Mouse (Mus musculus) midbrain, embryonic 15.5 days (tissue): ENCODE measurements around the gene Alkbh7. TPM values are rescaled to one million over a fixed set of nuclear protein-coding genes. Genes with fewer than 3 reads are reported as not detected.

Source experiments
- ATAC-seq: fragments of 200-750 bp; cut with Nextera tagmentation; replicated peaks from 2 replicates; pipeline ENCODE4 v1.8.0; 2017; ENCODE audit warnings: moderate TSS enrichment
- H3K27ac ChIP-seq: fragments of 300-500 bp; sonication (generic); 2 replicates; pipeline ENCODE4 v1.5.1; 2015; ENCODE audit warnings: mild to moderate bottlenecking, inconsistent platforms
- H3K27me3 ChIP-seq: fragments of 300-500 bp; sonication (generic); replicated peaks from 2 replicates; pipeline ENCODE4 v1.6.1; 2015; ENCODE audit warnings: inconsistent platforms
- H3K36me3 ChIP-seq: fragments of 300-500 bp; sonication (generic); replicated peaks from 2 replicates; pipeline ENCODE4 v1.6.1; 2015; ENCODE audit warnings: inconsistent platforms
- H3K4me1 ChIP-seq: fragments of 300-500 bp; sonication (generic); 2 replicates; pipeline ENCODE4 v1.6.1; 2015; ENCODE audit warnings: inconsistent platforms
- H3K4me2 ChIP-seq: fragments of 300-500 bp; sonication (generic); 2 replicates; pipeline ENCODE4 v1.6.1; 2015; ENCODE audit warnings: inconsistent platforms, mild to moderate bottlenecking, moderate library complexity
- H3K4me3 ChIP-seq: fragments of 300-500 bp; sonication (generic); 2 replicates; pipeline ENCODE4 v1.5.1; 2015; ENCODE audit warnings: mild to moderate bottlenecking, inconsistent platforms
- H3K9ac ChIP-seq: fragments of 300-500 bp; sonication (generic); 2 replicates; pipeline ENCODE4 v1.6.1; 2015; ENCODE audit warnings: mild to moderate bottlenecking, inconsistent platforms
- H3K9me3 ChIP-seq: fragments of 300-500 bp; sonication (generic); 2 replicates; pipeline ENCODE4 v1.6.1; 2016; ENCODE audit warnings: inconsistent platforms
- WGBS: fragments of 180-500 bp; shearing (Covaris S2); methylation state at CpG from one replicate; pipeline ENCODE4 v1.1.7; 2015; ENCODE audit warnings: mixed read lengths; 5-methylcytosine and 5-hydroxymethylcytosine counted together
- polyA plus RNA-seq: library from polyadenylated mRNA; unstranded; fragments of >200 nt; fragmentation: Nextera tagmentation; extraction: Ambion mirVana; gene quantifications from 2 replicates; pipeline ENCODE4 v1.2.1, GENCODE M21; 2015

Gene Alkbh7
- polyA plus RNA-seq, 1 experiment from 2014 or later, result 53.2 TPM

GRCm38 (mm10) chr17:56974708-56975240, 22.4 kb upstream of the Alkbh7 start:
- H3K9ac ChIP-seq, result no peak overlapping the region
- H3K36me3 ChIP-seq, result no peaks in the 10 kb centered on the region
- no peaks in the 10 kb centered on the region for H3K9me3 ChIP-seq
- no peak overlapping the region for H3K4me3 ChIP-seq
- no peaks in the 10 kb centered on the region for H3K27me3 ChIP-seq
- no peak overlapping the region for H3K27ac ChIP-seq
- H3K4me2 ChIP-seq, result no peak overlapping the region
- WGBS, result 83% methylated on average over 5 of the region's 5 CpGs
- H3K4me1 ChIP-seq, result no peaks in the 10 kb centered on the region
- no peak for ATAC-seq

- Histone ChIP-seq H3K4me2 (no peak overlapping the region), H3K4me3 (no peak overlapping the region), H3K36me3 (no peaks in the 10 kb centered on the region), H3K9me3 (no peaks in the 10 kb centered on the region), H3K27me3 (no peaks in the 10 kb centered on the region), H3K27ac (no peak overlapping the region), H3K9ac (no peak overlapping the region), H3K4me1 (no peaks in the 10 kb centered on the region)
- 76% methylated on average over 3 of the region's 3 CpGs for WGBS
- no peak for ATAC-seq
These were observed 21.7 kb upstream of the Alkbh7 start for GRCm38 (mm10) chr17:56975391-56975790.

GRCm38 (mm10) chr17:56976531-56977390, 20.4 kb upstream of the Alkbh7 start:
- no peaks in the 10 kb centered on the region for H3K27me3 ChIP-seq
- no peak overlapping the region for H3K9ac ChIP-seq
- WGBS, result 83% methylated on average over 8 of the region's 8 CpGs
- no peaks in the 10 kb centered on the region for H3K9me3 ChIP-seq
- no peak overlapping the region for H3K27ac ChIP-seq
- ATAC-seq, result no peak
- no peak overlapping the region for H3K4me3 ChIP-seq
- no peak overlapping the region for H3K4me2 ChIP-seq
- H3K36me3 ChIP-seq, result no peaks in the 10 kb centered on the region
- H3K4me1 ChIP-seq, result no peaks in the 10 kb centered on the region

GRCm38 (mm10) chr17:56979524-56979923, 17.6 kb upstream of the Alkbh7 start:
- H3K27me3 ChIP-seq, result no peaks in the 10 kb centered on the region
- no peak overlapping the region for H3K9ac ChIP-seq
- no peak overlapping the region for H3K27ac ChIP-seq
- ATAC-seq, result no peak
- no peaks in the 10 kb centered on the region for H3K9me3 ChIP-seq
- WGBS, result 53% methylated on average over 6 of the region's 8 CpGs
- no peaks in the 10 kb centered on the region for H3K36me3 ChIP-seq
- no peaks in the 10 kb centered on the region for H3K4me1 ChIP-seq
- H3K4me2 ChIP-seq, result no peak overlapping the region
- no peak overlapping the region for H3K4me3 ChIP-seq

GRCm38 (mm10) chr17:56981049-56981448, 16.1 kb upstream of the Alkbh7 start:
- no peaks in the 10 kb centered on the region for H3K36me3 ChIP-seq
- H3K4me1 ChIP-seq, result no peaks in the 10 kb centered on the region
- H3K9me3 ChIP-seq, result no peaks in the 10 kb centered on the region
- no peak overlapping the region for H3K4me2 ChIP-seq
- H3K27me3 ChIP-seq, result no peaks in the 10 kb centered on the region
- no peak overlapping the region for H3K9ac ChIP-seq
- no peak overlapping the region for H3K4me3 ChIP-seq
- no peak for ATAC-seq
- no peak overlapping the region for H3K27ac ChIP-seq
- WGBS, result 77% methylated on average over 7 of the region's 7 CpGs

GRCm38 (mm10) chr17:56982013-56982412, 15.1 kb upstream of the Alkbh7 start, which contains the start of gene Acer1:
TSS of gene Acer1 (minus strand) at chr17:56982126.
- no peaks in the 10 kb centered on the region for H3K27me3 ChIP-seq
- no peaks in the 10 kb centered on the region for H3K36me3 ChIP-seq
- H3K4me1 ChIP-seq, result no peaks in the 10 kb centered on the region
- no peaks in the 10 kb centered on the region for H3K9me3 ChIP-seq
- ATAC-seq, result no peak
- no peak within 1 kb of the TSS for H3K4me2 ChIP-seq
- 80% methylated on average over 5 of the region's 5 CpGs for WGBS
- no peak within 1 kb of the TSS for H3K4me3 ChIP-seq
- no peak within 1 kb of the TSS for H3K9ac ChIP-seq
- no peak within 1 kb of the TSS for H3K27ac ChIP-seq

- no peak for ATAC-seq
- Histone ChIP-seq H3K9me3 (no peaks in the 10 kb centered on the region), H3K9ac (no peak overlapping the region)
These were observed 12.3 kb upstream of the Alkbh7 start for GRCm38 (mm10) chr17:56984886-56985285.

GRCm38 (mm10) chr17:56985656-56986055, 11.5 kb upstream of the Alkbh7 start:
- Histone ChIP-seq H3K9me3 (no peaks in the 10 kb centered on the region), H3K9ac (no peak overlapping the region), H3K36me3 (no peaks in the 10 kb centered on the region), H3K4me2 (no peak overlapping the region), H3K4me1 (0 out of 2 replicates have a peak, but pooled peaks cover 4% of the 10 kb centered on the region), H3K27ac (no peak overlapping the region), H3K4me3 (no peak overlapping the region), H3K27me3 (no peaks in the 10 kb centered on the region)
- 81% methylated on average over 3 of the region's 3 CpGs for WGBS
- no peak for ATAC-seq

More at GRCm38 (mm10) chr17:56984886-56985285, 12.3 kb upstream of the Alkbh7 start:
- no peak overlapping the region for H3K27ac ChIP-seq
- 0 out of 2 replicates have a peak, but pooled peaks cover 4% of the 10 kb centered on the region for H3K4me1 ChIP-seq
- no peaks in the 10 kb centered on the region for H3K27me3 ChIP-seq
- H3K4me3 ChIP-seq, result no peak overlapping the region
- 84% methylated on average over 9 of the region's 9 CpGs for WGBS
- no peak overlapping the region for H3K4me2 ChIP-seq
- H3K36me3 ChIP-seq, result no peaks in the 10 kb centered on the region

- H3K27ac ChIP-seq, result no peak overlapping the region
- H3K4me3 ChIP-seq, result no peak overlapping the region
- H3K36me3 ChIP-seq, result no peaks in the 10 kb centered on the region
- no peak overlapping the region for H3K9ac ChIP-seq
- H3K27me3 ChIP-seq, result no peaks in the 10 kb centered on the region
- 81% methylated on average over 3 of the region's 3 CpGs for WGBS
- H3K4me2 ChIP-seq, result no peak overlapping the region
- no peaks in the 10 kb centered on the region for H3K9me3 ChIP-seq
- no peak for ATAC-seq
- H3K4me1 ChIP-seq, result peaks cover 10% of the 10 kb centered on the region
These were observed 10.9 kb upstream of the Alkbh7 start for GRCm38 (mm10) chr17:56986105-56986805.

- Histone ChIP-seq H3K4me2 (no peak overlapping the region), H3K9ac (no peak overlapping the region), H3K27me3 (no peaks in the 10 kb centered on the region), H3K27ac (no peak overlapping the region), H3K9me3 (no peaks in the 10 kb centered on the region), H3K4me3 (no peak overlapping the region), H3K36me3 (peaks cover 8% of the 10 kb centered on the region; the same call in 1 of the 2 replicates), H3K4me1 (peaks cover 16% of the 10 kb centered on the region)
- 87% methylated on average over 7 of the region's 7 CpGs for WGBS
- ATAC-seq, result no peak
These were observed 8.7 kb upstream of the Alkbh7 start for GRCm38 (mm10) chr17:56988441-56988840.

- Histone ChIP-seq H3K4me2 (peak overlapping the region; percentile 66), H3K36me3 (peaks cover 13% of the 10 kb centered on the region), H3K4me3 (peak overlapping the region; percentile 87), H3K4me1 (peaks cover 16% of the 10 kb centered on the region), H3K27me3 (no peaks in the 10 kb centered on the region), H3K9ac (peak overlapping the region; percentile 88; the same call in 1 of the 2 replicates), H3K9me3 (no peaks in the 10 kb centered on the region), H3K27ac (peak overlapping the region; percentile 90)
- WGBS, result 74% methylated on average over 7 of the region's 7 CpGs
- ATAC-seq, result no peak
These were observed 8.2 kb upstream of the Alkbh7 start for GRCm38 (mm10) chr17:56988921-56989430.

- Histone ChIP-seq H3K4me1 (peaks cover 16% of the 10 kb centered on the region), H3K4me3 (peak overlapping the region; percentile 87), H3K36me3 (peaks cover 19% of the 10 kb centered on the region), H3K9me3 (no peaks in the 10 kb centered on the region), H3K4me2 (peak overlapping the region; percentile 66), H3K9ac (peak overlapping the region; percentile 88), H3K27ac (peak overlapping the region; percentile 90), H3K27me3 (no peaks in the 10 kb centered on the region)
- ATAC-seq, result peak; percentile 95
- 2% methylated on average over 25 of the region's 25 CpGs for WGBS
These were observed 7.5 kb upstream of the Alkbh7 start for GRCm38 (mm10) chr17:56989467-56990114.
